Mouse (Mus musculus) forebrain, embryonic 14.5 days (tissue): ENCODE data around the gene Lrguk. TPM values are rescaled to one million over a fixed set of nuclear protein-coding genes. Genes with fewer than 3 reads are reported as not detected.

Experiments used
- ATAC-seq: fragments of 200-750 bp; cut with Nextera tagmentation; 2 replicates; pipeline ENCODE4 v1.8.0; 2017; ENCODE audit warnings: mild to moderate bottlenecking, moderate library complexity
- DNase-seq: peaks from one replicate; pipeline ENCODE4 v3.0.0-alpha.2; 2015; ENCODE audit warnings: low spot score
- H3K27ac ChIP-seq: fragments of 300-500 bp; sonication (generic); 2 replicates; pipeline ENCODE4 v1.5.1; 2014; ENCODE audit warnings: low read depth, mild to moderate bottlenecking, control low read depth, low read length, moderate library complexity
- H3K27me3 ChIP-seq: fragments of 300-500 bp; sonication (generic); replicated peaks from 2 replicates; pipeline ENCODE4 v1.6.1; 2014; ENCODE audit warnings: low read length, control low read depth, mixed read lengths; ENCODE audit not compliant: control insufficient read depth, insufficient read depth
- H3K36me3 ChIP-seq: fragments of 300-500 bp; sonication (generic); 2 replicates; pipeline ENCODE4 v1.6.1; 2014; ENCODE audit warnings: low read length, control low read depth; ENCODE audit not compliant: control insufficient read depth, insufficient read depth
- H3K4me1 ChIP-seq: fragments of 300-500 bp; sonication (generic); 2 replicates; pipeline ENCODE4 v1.6.1; 2014; ENCODE audit warnings: antibody characterized with exemption, low read length, control low read depth; ENCODE audit not compliant: control insufficient read depth, insufficient read depth
- H3K4me2 ChIP-seq: fragments of 300-500 bp; sonication (generic); 2 replicates; pipeline ENCODE4 v1.6.1; 2014; ENCODE audit warnings: mild to moderate bottlenecking, control low read depth, low read length
- H3K4me3 ChIP-seq: fragments of 300-500 bp; sonication (generic); 2 replicates; pipeline ENCODE4 v1.5.1; 2014; ENCODE audit warnings: low read depth, low read length, control low read depth
- H3K9ac ChIP-seq: fragments of 300-500 bp; sonication (generic); 2 replicates; pipeline ENCODE4 v1.6.1; 2014; ENCODE audit warnings: mild to moderate bottlenecking, low read length, control low read depth, moderate library complexity
- H3K9me3 ChIP-seq: fragments of 300-500 bp; sonication (generic); replicated peaks from 2 replicates; pipeline ENCODE4 v1.6.1; 2016; ENCODE audit warnings: low read length, control low read depth, mixed read lengths; ENCODE audit not compliant: control insufficient read depth
- WGBS: fragments of 180-500 bp; shearing (Covaris S2); extraction: QIAGEN DNeasy Blood & Tissue Kit; methylation state at CpG from one replicate; pipeline ENCODE4 v1.1.7; 2014; 5-methylcytosine and 5-hydroxymethylcytosine counted together
- polyA plus RNA-seq: library from polyadenylated mRNA; unstranded; fragments of >200 nt; fragmentation: Nextera tagmentation; extraction: Ambion mirVana; gene quantifications from 2 replicates; pipeline ENCODE4 v1.2.1, GENCODE M21; 2014

The Lrguk gene
- polyA plus RNA-seq, 1 experiment from 2014 or later: 1.0 TPM

DNA sequence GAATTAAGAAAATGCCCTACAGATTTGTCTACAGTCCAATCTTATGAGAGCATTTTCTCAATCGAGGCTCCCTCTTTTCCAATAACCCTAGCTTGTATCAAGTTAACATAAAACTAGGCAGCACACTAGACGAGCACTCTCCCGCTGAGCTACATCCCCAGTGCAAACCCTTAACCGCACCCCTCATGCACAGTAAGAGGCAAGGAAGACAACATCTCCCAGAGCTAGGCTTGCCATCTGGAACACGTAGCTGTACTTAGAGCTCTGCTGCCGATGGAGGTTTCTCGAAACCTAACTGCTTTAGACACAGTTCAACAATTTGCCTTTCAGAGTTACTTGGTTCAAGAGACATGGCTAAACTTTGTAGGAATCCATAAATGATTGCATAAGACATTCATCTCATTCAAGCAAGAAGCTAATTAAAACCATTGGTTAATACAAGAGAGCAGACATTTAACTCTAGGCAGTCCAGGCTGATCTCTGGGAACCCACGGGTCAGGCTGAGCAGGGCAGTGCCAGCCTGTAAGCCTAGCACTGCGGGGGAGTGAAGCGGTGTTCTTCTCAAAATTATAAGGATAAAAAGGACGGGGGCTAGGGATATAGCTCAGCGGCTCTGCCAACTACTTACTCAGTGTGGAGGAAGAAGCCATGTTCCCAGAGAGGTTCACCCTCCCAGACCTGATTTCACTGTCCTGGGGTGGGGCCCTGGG is 142.7 kb downstream of the Lrguk start:
- Histone ChIP-seq H3K4me1 (peaks cover 6% of the 10 kb centered on the region; the same call in 1 of the 2 replicates), H3K27ac (no peak overlapping the region), H3K4me3 (no peak overlapping the region), H3K36me3 (peaks cover 23% of the 10 kb centered on the region), H3K4me2 (no peak overlapping the region), H3K9ac (no peak overlapping the region), H3K9me3 (no peaks in the 10 kb centered on the region), H3K27me3 (no peaks in the 10 kb centered on the region)
- WGBS: 92% methylated on average over 12 of the region's 12 CpGs
- no peak for ATAC-seq
- no peak for DNase-seq

DNA sequence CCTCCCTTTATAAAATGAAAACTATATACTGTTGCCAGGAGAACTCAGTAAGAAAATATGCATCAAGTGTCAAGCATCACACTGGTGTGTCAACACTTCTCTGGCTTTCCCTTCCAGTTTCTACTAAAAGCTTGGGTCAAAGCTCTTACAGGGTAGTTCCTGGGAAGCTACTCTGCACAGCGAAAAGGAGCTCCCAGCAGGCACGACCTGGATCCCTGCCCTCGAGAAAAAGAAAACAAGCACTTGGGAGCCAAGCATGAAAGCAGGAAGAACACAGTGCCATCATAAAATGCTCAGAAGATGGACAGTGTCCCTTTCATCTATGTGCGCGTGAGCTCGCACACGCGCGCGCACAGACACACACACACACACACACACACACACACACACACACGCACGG is 144.0 kb downstream of the Lrguk start:
- ATAC-seq: no peak
- no peak overlapping the region for H3K9ac ChIP-seq

DNA sequence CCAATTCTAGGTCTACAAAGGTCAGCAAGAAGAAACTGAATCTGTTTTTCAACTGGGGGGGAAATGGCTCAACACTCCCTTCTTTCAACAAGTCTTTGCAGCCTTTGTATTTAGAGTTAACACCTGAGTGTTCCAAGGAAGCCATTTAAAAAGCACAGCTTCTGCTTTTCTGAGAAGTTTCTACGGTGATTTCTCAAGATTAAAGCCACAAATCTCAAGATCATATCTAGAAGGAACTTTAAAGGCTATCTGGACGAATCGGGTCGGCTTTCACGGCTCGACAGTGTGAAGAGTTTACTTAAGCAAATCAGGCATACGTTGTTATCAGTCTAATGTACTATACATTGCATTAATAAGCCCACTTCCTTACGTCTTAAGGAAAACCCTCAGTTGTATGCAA is 145.5 kb downstream of the Lrguk start:
- H3K4me3 ChIP-seq: no peak overlapping the region
- no peaks in the 10 kb centered on the region for H3K27me3 ChIP-seq
- H3K4me2 ChIP-seq: no peak overlapping the region
- 91% methylated on average over 8 of the region's 8 CpGs for WGBS
- H3K36me3 ChIP-seq: peaks cover 3% of the 10 kb centered on the region
- ATAC-seq: no peak
- H3K9ac ChIP-seq: no peak overlapping the region
- H3K9me3 ChIP-seq: no peaks in the 10 kb centered on the region
- H3K4me1 ChIP-seq: peaks cover 6% of the 10 kb centered on the region
- no peak overlapping the region for H3K27ac ChIP-seq
- DNase-seq: no peak

More for the DNA sequence above, 144.0 kb downstream of the Lrguk start:
- H3K9me3 ChIP-seq: no peaks in the 10 kb centered on the region
- H3K4me3 ChIP-seq: no peak overlapping the region
- H3K27me3 ChIP-seq: no peaks in the 10 kb centered on the region
- 89% methylated on average over 12 of the region's 12 CpGs for WGBS
- no peak for DNase-seq
- H3K4me1 ChIP-seq: peaks cover 6% of the 10 kb centered on the region
- H3K27ac ChIP-seq: no peak overlapping the region
- H3K36me3 ChIP-seq: peaks cover 13% of the 10 kb centered on the region
- no peak overlapping the region for H3K4me2 ChIP-seq

- H3K27me3 ChIP-seq: no peaks in the 10 kb centered on the region
- peak overlapping the region; percentile 87 for H3K9ac ChIP-seq
- WGBS: 4% methylated on average over 29 of the region's 29 CpGs
- H3K4me1 ChIP-seq: peaks cover 6% of the 10 kb centered on the region
- peak overlapping the region; percentile 76 for H3K27ac ChIP-seq
- peak overlapping the region; percentile 79 for H3K4me2 ChIP-seq
- no peaks in the 10 kb centered on the region for H3K36me3 ChIP-seq
- no peaks in the 10 kb centered on the region for H3K9me3 ChIP-seq
- ATAC-seq: peak; percentile 80
- peak; percentile 31 for DNase-seq
- peak overlapping the region; percentile 81 for H3K4me3 ChIP-seq
These were observed 147.0 kb downstream of the Lrguk start for GRCm38 (mm10) chr6:34176111-34176863.

- Histone ChIP-seq H3K9ac (peak within 1 kb of the TSS; percentile 87), H3K4me3 (peak within 1 kb of the TSS; percentile 81), H3K27ac (peak within 1 kb of the TSS; percentile 76), H3K27me3 (no peaks in the 10 kb centered on the region), H3K36me3 (no peaks in the 10 kb centered on the region), H3K4me2 (peak within 1 kb of the TSS; percentile 79), H3K9me3 (no peaks in the 10 kb centered on the region), H3K4me1 (peaks cover 6% of the 10 kb centered on the region)
- DNase-seq: peak; percentile 99
- under 1% methylated on average over 29 of the region's 29 CpGs for WGBS
- ATAC-seq: peak; percentile 100
These were observed 147.6 kb downstream of the Lrguk start, which contains the start of gene Slc35b4 for GRCm38 (mm10) chr6:34176864-34177247. Gene Slc35b4 (minus strand): TSS chr6:34177111.

- WGBS: 83% methylated on average over 3 of the region's 3 CpGs
- no peak for ATAC-seq
- Histone ChIP-seq H3K9me3 (no peaks in the 10 kb centered on the region), H3K36me3 (no peaks in the 10 kb centered on the region), H3K4me1 (peaks cover 6% of the 10 kb centered on the region), H3K4me2 (no peak overlapping the region), H3K4me3 (no peak overlapping the region), H3K27me3 (no peaks in the 10 kb centered on the region), H3K27ac (no peak overlapping the region), H3K9ac (no peak overlapping the region)
- DNase-seq: no peak
These were observed 149.8 kb downstream of the Lrguk start for GRCm38 (mm10) chr6:34179007-34179406.

- Histone ChIP-seq H3K27ac (no peak overlapping the region), H3K4me2 (no peak overlapping the region), H3K4me1 (peaks cover 6% of the 10 kb centered on the region), H3K9me3 (no peaks in the 10 kb centered on the region), H3K36me3 (no peaks in the 10 kb centered on the region), H3K9ac (no peak overlapping the region), H3K27me3 (no peaks in the 10 kb centered on the region), H3K4me3 (no peak overlapping the region)
- WGBS: 85% methylated on average over 4 of the region's 4 CpGs
- ATAC-seq (no peak), DNase-seq (no peak)
These were observed 150.7 kb downstream of the Lrguk start for GRCm38 (mm10) chr6:34179911-34180310.

DNA sequence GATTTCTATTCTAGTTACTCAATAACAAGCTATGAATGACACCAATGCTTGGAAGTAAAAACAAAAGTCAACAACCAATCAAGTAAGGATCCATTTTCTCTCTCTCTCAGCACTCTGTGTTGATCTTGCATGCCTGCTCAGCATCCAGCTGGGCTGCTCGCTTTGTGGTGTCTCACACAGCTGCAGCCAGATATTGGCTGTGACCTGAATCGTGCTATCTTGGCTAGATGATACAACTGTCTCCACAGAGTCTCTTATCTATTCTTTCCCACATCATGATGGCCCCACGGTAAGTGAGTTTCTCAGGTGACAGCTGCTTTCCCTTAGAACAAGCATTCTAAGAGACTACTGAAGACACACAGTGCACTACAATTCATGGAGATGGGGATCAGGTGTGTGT is 152.7 kb downstream of the Lrguk start:
- 83% methylated on average over 3 of the region's 3 CpGs for WGBS
- H3K9ac ChIP-seq: no peak overlapping the region
- H3K4me3 ChIP-seq: no peak overlapping the region
- H3K9me3 ChIP-seq: no peaks in the 10 kb centered on the region
- no peaks in the 10 kb centered on the region for H3K27me3 ChIP-seq
- H3K4me2 ChIP-seq: no peak overlapping the region
- no peaks in the 10 kb centered on the region; the same call in 1 of the 2 replicates for H3K4me1 ChIP-seq
- H3K27ac ChIP-seq: no peak overlapping the region
- ATAC-seq (no peak), DNase-seq (no peak)
- H3K36me3 ChIP-seq: no peaks in the 10 kb centered on the region

GRCm38 (mm10) chr6:34183326-34183725 is 154.1 kb downstream of the Lrguk start:
- ATAC-seq (no peak), DNase-seq (no peak)
- 95% methylated on average over 3 of the region's 3 CpGs for WGBS
- no peaks in the 10 kb centered on the region for H3K9me3 ChIP-seq
- H3K4me3 ChIP-seq: no peak overlapping the region
- no peak overlapping the region for H3K27ac ChIP-seq
- H3K36me3 ChIP-seq: no peaks in the 10 kb centered on the region
- H3K4me2 ChIP-seq: no peak overlapping the region
- no peak overlapping the region for H3K9ac ChIP-seq
- H3K27me3 ChIP-seq: no peaks in the 10 kb centered on the region
- H3K4me1 ChIP-seq: no peaks in the 10 kb centered on the region
